Mouse (Mus musculus): ENCODE results near the gene Tomm40.

- TF ChIP-seq CEBPB (IDR thresholded peaks at IDR 0.05; ENCODE audit: insufficient read depth, poor library complexity, severe bottlenecking) (no peak), POLR2A (IDR thresholded peaks at IDR 0.05; ENCODE audit: insufficient read length, low read depth) (no peak), MAX (IDR thresholded peaks at IDR 0.05; ENCODE audit: low read depth) (no peak), TCF12 (IDR thresholded peaks at IDR 0.05; ENCODE audit: insufficient read depth, poor library complexity, severe bottlenecking) (no peak), POLR2AphosphoS2 (IDR thresholded peaks at IDR 0.05; ENCODE audit: insufficient read length, low read depth) (no peak), E2F4 (IDR thresholded peaks at IDR 0.05; ENCODE audit: insufficient read depth) (no peak), MYOD1 (IDR thresholded peaks at IDR 0.05; ENCODE audit: control insufficient read depth in 1 of 3, insufficient read length in 2 of 3, low read depth in 2 of 3) (no peak), TCF3 (IDR thresholded peaks at IDR 0.05; ENCODE audit: insufficient read length, low read depth) (no peak)
These were observed 27.1 kb downstream of the Tomm40 start for GRCm38 (mm10) chr7:19688101-19688500.

Data from myocyte (in vitro differentiated cells).